Mouse (Mus musculus): ENCODE measurements around the gene Tmem63b.
"Not testable (repeated sequence)": the region's sequence is repeated elsewhere in the genome, so short reads cannot be mapped to it uniquely, and the experiment has no call there.

Gene Tmem63b

GRCm38 (mm10) chr17:45667986-45668385 is 18.7 kb downstream of the Tmem63b start:
- peak; percentile 74 to 78 for DNase-seq

DNA sequence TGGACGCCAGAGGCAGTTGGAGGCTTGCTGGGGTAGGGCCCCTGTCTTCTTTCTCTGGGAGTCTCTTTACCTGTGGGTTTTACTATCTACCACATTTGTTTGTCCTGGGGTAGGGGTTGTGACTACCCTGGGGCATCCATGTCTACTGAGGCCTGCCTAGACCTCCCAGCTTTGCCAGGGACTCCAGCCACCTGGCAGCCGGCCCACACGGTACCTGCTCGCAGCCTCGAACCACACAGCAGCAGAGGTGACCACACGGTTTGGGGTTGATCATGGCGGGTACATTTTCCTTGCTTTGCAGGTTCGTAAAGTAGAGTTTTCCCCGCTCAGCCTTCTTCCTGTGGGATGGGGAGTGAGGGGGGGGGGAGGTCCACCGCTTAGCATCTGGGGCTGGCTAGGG is 19.2 kb downstream of the Tmem63b start:
- DNase-seq, result peak; percentile 54 to 55

DNA sequence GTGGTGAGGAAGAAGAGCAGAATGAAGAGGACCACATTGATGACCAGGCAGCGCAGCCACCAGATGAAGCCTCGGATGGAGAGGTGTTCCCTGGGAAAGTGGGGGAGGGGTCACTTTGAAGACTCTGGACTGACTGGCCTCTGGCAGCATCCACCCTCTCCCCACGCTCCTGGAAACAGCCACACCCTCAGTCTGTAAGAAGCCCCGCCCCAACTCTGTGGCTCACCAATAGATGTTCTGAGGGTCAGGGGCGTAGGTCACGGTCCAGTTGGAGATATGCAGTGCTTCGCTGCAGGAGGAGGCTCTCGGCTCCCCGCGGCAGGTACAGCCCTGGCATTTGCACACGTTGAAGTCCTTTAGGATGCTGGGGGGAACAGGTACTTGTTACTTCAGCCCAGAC is 20.6 kb downstream of the Tmem63b start:
- peak in 1 of 2 experiments; percentile 19 for DNase-seq

DNA sequence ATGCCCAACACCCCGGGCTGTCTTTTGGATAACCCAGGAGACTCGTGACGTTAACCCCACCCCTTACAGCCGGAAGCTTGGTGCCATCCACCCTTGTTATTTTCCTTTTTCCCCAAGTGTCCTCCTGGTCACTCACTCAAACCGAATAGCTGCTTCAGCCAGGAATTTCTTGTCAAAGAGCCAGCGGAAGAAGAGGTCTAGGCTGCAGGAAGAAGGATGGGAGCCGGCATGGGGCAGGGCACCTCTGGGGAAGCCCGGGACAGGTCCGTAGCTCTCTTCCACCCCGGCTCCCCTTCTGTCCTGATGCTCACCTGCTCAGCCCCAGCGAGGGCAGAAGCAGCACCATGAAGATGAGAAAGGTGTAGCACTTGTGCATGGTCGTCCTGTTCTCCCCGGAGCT is 22.1 kb downstream of the Tmem63b start:
- peak; percentile 37 to 53 for DNase-seq

DNA sequence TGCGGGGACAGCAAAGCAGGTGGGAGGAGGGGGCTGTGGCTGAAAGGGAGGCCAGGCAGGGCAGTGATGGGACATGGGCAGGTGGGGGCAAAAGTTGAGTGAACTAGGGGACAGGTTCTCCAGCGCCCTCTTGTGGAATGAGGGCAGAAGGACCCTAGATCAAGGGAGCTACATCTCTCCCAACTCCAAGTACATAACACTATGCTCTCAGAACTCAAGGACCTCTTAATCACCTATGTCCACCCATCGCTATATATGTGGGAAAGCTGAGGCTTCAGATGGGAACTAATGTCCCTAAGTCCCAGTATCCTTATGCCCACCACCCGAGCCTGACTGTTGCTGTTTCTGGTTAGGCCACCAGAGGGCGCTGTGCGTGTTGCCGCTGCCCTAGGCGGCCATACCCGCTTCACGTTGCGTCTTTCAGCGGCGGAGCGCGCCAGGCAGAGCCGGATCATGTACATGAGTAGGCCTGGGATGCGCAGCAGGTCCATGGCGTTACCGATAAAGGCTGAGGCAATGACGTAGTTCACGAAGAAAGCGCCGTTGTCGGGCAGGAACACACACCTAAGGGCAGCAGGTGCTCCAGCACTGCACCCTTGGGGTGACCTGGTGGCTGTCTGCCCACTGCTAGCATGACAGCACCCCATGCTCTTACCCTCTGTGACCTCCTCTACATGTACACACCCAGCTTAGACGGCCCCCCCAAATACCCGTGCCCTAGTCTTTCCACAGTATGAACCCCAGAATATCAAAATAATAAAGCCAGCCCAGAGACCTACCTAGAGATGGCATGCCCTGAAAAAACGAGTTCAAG is 23.4 kb downstream of the Tmem63b start:
- peak; percentile 92 to 95 for DNase-seq

DNA sequence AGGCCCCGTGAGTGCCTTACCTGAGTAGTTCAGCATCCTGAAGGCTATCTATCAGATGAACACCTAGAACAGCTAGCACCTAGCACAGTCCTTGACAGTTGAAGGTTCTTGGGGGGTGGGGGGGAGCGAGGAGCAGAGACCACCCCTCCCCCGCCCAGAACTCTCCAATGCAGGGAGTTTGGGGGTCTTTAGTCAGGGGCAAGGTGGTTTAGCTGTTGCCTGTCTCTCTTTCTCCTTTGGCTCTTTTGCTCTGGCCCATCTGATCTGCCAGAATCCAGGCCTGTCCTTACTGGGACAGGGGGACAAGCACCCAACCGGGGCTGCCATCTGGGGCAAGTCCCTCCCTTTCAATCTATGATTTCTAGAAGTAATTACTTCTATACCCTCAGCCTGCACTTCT is 27.5 kb downstream of the Tmem63b start, which contains the start of gene Capn11:
TSS of gene Capn11 (minus strand) at position 101 of the 400 bp plus-strand sequence.
- DNase-seq, result no peak

- DNase-seq, result peak; percentile 66 to 75
These were observed 30.9 kb downstream of the Tmem63b start for GRCm38 (mm10) chr17:45655820-45656219.

- DNase-seq, result no peak
These were observed 33.5 kb downstream of the Tmem63b start for GRCm38 (mm10) chr17:45653233-45653632.

DNA sequence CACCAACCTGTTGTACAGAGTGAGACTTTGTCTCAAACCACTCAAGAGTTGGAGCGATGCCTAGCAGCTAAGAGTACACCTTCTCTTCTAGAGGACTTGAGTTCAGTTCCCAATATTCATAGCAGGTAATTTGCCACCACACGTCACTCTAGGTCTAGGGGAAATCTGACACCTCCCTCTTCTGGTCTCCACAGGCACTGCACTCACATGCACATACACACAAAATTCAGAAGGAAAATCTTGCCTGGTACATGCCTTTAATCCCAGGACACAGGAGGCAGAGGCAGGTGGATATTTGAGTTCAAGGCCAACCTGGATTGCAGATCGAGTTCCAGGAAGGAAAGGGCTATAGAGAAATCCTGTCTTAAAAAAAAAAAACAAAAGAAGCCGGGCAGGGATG is 42.5 kb downstream of the Tmem63b start:
- DNase-seq, result no peak

DNA sequence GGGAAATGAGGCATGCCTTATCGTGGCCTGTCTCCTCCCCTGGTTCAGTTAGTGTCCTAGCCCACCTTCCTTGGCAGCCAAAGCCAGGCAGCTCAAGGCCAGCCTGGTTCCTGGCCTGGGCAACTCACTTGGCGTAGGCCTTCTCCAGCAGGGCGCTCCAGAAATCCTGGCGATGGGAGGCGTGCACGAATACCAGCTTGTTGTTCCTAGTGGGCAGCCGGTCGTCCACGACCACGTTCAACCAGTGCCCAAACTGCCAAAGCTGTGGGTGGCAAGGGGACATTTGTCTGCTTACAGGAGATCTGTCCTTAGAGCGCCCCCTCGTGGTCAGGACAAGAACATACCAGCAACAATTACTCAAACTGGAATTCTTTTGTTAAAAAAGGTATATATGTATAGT is 44.0 kb downstream of the Tmem63b start:
- peak; percentile 95 to 96 for DNase-seq

GRCm38 (mm10) chr17:45641981-45642380 is 44.7 kb downstream of the Tmem63b start:
- DNase-seq, result no peak

- no peak for DNase-seq
These were observed 48.0 kb downstream of the Tmem63b start for GRCm38 (mm10) chr17:45638596-45639295.

DNA sequence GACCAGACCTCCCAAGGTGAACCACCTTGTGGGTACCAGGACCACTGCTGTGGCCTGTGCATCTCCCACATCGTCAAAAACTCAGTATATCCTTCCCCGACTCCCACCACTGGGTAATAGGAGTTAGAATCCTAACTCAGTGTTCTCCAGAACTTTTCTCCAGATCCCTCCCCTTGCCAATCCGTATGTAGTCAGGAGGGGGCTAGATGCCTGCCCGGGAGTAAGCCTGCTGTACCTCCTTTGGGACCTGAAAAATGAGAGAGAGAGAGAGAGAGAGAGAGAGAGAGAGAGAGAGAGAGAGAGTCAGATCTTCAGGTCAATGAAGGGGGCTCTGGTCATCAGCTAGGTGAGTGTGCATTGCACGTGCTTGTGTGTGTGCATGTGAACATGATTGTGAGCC is 52.7 kb downstream of the Tmem63b start:
- DNase-seq, result no peak

DNA sequence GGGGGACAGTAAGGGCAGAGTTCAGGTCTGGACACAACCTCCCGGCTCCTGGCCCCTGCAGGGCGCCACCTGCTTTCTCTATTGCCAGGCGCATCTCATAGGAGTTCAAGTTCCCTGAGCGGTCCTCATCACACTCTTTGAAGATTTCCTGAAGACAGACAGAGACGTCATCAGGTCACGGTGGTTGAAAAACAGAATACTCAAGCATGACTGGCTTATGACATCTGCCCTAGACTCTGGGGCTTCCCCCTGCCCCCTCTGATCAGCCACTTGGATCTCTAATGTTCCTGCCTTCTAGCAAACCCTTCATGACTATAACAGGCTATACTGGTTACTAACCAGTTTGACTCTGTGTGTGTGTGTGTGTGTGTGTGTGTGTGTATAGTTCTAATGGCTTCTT is 54.8 kb downstream of the Tmem63b start:
- DNase-seq, result no peak

DNA sequence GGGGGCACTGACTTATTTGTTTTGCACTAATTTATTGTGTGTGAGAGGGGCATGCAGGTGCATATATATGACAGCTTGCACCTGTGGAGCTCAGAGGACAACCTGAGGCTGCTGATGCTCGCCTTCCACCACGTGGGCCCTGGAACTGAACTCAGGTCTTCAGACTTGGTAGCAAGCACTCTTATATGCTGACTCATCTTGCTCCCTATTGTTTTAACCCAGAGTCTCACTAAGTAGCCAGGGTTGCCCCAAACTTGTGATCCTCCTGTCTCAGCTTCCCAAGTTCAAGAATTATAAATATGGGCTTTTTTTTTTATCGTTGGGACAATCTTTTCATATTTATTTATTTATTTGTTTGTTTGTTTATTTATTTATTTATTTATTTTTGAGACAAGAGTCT is 55.7 kb downstream of the Tmem63b start:
- DNase-seq, result no peak

DNA sequence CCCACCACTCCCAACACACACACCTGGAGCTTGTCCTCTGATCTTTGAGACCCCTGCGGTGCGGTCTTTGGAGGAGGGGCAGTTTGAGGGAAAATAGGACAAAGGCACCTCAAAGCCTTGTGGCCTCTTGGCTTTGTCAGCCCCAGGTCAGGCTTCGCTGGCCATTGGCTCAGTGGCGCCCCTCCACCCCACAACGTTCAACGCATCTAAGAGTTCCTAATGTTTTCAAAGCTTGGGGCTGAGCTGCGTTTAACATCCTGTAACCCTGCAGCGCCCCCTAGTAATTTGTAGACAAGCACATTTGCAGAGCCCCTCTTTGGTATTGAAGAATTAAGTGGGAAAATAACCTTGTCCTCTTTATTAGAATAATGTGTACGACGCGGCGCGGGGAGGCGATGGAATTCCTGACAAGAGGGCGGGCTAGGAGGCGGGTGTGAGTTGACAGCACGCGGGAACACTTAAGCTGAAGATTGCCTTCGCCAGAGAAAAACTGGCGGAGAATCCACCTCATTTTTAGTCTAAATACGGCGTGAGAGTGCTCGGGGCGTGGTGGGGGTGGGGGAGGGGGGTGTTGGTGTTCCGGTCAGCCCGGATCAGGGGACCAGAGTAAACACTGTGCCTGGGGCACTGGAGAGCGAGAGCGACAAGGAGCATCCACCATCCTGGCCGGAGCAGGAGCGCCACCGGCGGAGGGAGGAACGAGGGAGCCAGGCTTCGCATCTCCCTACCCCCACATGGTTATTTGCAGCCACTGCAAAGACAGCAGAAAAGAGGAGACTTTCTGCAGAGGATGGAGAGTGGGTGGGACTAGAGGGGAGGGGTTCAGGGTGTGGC is 56.6 kb downstream of the Tmem63b start:
- peak; percentile 92 to 94 for DNase-seq

DNA sequence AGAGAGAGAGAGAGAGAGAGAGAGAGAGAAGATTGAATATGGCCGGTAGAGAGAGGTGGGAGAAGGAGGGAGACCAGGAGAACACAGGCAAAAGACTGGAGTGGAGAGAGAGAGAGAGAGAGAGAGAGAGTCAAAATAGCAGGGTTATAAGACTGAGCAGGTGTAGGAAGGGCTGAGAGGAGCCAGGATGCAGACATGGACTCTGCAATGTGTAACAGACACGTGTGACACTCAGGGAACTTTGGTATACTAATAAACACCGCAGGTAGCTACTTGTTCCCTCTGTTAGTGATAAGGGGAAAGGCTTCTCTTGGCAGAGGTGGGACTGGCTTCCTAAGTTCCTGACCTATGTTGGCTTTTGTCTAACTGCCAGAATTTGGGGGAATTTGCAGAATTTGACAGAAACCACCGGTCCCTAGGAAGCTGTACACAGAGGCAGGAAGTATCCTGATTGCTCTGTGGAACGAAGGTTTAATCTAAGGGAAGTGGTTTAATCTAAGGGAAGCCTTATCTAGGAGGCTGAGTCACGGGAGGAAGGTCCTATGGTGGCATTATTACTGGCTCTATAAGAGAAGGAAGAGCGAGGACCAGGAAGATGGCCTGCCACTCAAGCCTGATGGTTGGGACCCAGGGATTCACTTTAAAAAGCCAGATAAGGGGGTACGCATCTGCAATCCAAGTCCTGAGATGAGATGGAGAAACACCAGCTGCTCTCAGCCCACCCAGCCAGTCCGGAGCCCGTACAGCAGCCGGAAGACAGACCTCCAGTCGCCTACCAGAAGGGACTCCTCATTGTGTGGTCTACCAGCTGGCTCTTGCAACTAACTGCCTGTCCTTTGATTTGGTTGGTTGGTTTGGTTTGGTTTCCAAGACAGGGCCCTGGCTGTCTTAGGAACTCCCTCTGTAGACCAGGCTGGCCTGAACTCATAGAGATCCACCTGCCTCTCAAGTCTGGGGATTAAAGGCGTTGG is 57.5 kb downstream of the Tmem63b start:
- peak in 1 of 2 experiments; percentile 69 for DNase-seq

GRCm38 (mm10) chr17:45628160-45628559 is 58.5 kb downstream of the Tmem63b start:
- DNase-seq, result no peak

GRCm38 (mm10) chr17:45626577-45627134 is 60.0 kb downstream of the Tmem63b start:
- peak; percentile 83 to 90 for DNase-seq

DNA sequence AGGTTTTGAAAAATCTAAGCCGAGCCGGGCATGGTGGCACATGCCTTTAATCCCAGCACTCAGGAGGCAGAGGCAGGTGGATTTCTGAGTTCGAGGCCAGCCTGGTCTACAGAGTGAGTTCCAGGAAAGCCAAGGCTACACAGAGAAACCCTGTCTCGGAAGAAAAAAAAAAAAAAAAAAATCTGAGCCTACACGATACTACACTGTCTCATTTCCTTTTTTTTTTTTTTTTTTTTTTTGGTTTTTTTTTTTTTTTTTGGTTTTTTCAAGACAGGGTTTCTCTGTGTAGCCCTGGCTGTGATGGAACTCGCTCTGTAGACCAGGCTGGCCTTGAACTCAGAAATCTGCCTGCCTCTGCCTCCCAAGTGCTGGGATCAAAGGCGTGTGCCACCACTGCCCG is 63.3 kb downstream of the Tmem63b start:
- not testable (repeated sequence) for DNase-seq

Data from cerebellum, postnatal 10 days (tissue).